Mouse (Mus musculus) cerebellum, adult 2 months (tissue): ENCODE data around the gene Urgcp.
"Not testable (repeated sequence)": the region's sequence is repeated elsewhere in the genome, so short reads cannot be mapped to it uniquely, and the experiment has no call there.

Experiments used
- CTCF ChIP-seq: fragments of 200-500 bp; IDR thresholded peaks from 2 replicates; pipeline ENCODE4 v1.5.1; 2011; ENCODE audit warnings: low read depth, mild to moderate bottlenecking, control low read depth, low read length, moderate library complexity, borderline replicate concordance; ENCODE audit not compliant: insufficient read depth
- POLR2A ChIP-seq: fragments of 200-500 bp; IDR thresholded peaks from 2 replicates; pipeline ENCODE4 v1.6.1; 2011; ENCODE audit warnings: low read length, control low read depth, borderline replicate concordance; ENCODE audit not compliant: insufficient read depth

DNA sequence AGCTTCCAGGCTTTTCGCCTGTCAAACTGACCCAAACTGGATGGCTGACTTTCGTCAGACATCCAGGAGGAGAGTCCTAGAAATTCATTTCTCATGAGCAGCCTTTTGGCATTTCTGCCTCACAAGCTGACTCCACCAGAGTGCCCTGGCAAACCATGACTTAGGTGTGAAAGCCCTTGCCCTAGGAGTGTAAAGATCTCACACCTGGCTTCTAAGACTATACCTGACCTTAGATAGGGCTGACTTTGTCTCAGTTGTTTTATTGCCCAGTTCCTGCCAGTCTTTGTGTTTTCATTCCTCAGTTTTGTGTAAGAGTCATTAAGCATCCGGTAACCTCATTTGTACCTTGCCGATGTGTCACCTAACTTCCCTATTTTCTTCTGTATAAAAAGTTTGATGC, 47.3 kb upstream of the Urgcp start:
- not testable (repeated sequence) for TF ChIP-seq POLR2A, CTCF
